Mouse (Mus musculus) forebrain, embryonic 10.5 days (tissue): ENCODE measurements around the gene Ifi47. TPM values are rescaled to one million over a fixed set of nuclear protein-coding genes. Genes with fewer than 3 reads are reported as not detected.

Experiments used
- DNase-seq: peaks from one replicate; pipeline ENCODE4 v3.0.0-alpha.2; 2017; ENCODE audit warnings: low spot score; ENCODE audit errors: extremely low spot score
- H3K27ac ChIP-seq: fragments of 300-500 bp; sonication (generic); 2 replicates; pipeline ENCODE4 v1.5.1; 2016; ENCODE audit warnings: mild to moderate bottlenecking
- H3K27me3 ChIP-seq: fragments of 300-500 bp; sonication (generic); 2 replicates; pipeline ENCODE4 v1.6.1; 2016; ENCODE audit warnings: mild to moderate bottlenecking; ENCODE audit not compliant: poor library complexity, severe bottlenecking
- H3K36me3 ChIP-seq: fragments of 300-500 bp; sonication (generic); replicated peaks from 2 replicates; pipeline ENCODE4 v1.6.1; 2016; ENCODE audit warnings: mild to moderate bottlenecking, moderate library complexity
- H3K4me1 ChIP-seq: fragments of 300-500 bp; sonication (generic); 2 replicates; pipeline ENCODE4 v1.6.1; 2016
- H3K4me3 ChIP-seq: fragments of 300-500 bp; sonication (generic); 2 replicates; pipeline ENCODE4 v1.5.1; 2016; ENCODE audit warnings: mild to moderate bottlenecking, moderate library complexity
- H3K9me3 ChIP-seq: fragments of 300-500 bp; sonication (generic); 2 replicates; pipeline ENCODE4 v1.6.1; 2016; ENCODE audit warnings: mild to moderate bottlenecking, moderate library complexity
- WGBS: fragments of 180-500 bp; shearing (Covaris S2); methylation state at CpG from one replicate; pipeline ENCODE4 v1.1.7; 2016; 5-methylcytosine and 5-hydroxymethylcytosine counted together
- polyA plus RNA-seq: library from polyadenylated mRNA; unstranded; fragments of >200 nt; fragmentation: Nextera tagmentation; extraction: Ambion mirVana; gene quantifications from 2 replicates; pipeline ENCODE4 v1.2.1, GENCODE M21; 2016

Ifi47 gene
- polyA plus RNA-seq, 1 experiment from 2014 or later, result 0.62 TPM

DNA sequence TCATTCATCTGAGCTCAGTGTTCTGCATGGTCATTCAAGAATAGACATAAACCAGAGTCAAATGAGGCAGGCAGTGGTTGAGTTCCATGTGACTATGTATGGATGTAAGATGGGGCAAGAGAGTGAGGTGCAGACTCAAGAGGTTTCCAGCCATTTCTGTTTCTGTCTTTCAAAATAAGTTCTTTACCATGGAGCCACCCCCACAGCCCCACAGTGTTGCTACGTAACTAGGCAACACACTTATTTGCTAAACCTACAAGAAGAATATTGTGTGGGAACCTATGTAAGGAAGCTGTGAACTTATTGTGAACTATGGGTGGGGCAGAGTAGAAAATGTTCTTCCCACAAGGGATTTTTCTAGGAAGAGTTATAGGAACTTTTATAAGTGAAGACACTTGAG is 6.8 kb downstream of the Ifi47 start:
- no peaks in the 10 kb centered on the region for H3K27me3 ChIP-seq
- no peaks in the 10 kb centered on the region for H3K36me3 ChIP-seq
- H3K9me3 ChIP-seq, result no peaks in the 10 kb centered on the region
- 88% methylated on average over 1 of the region's 1 CpGs for WGBS
- peaks cover 4% of the 10 kb centered on the region for H3K4me1 ChIP-seq
- DNase-seq, result no peak
- H3K4me3 ChIP-seq, result no peak overlapping the region
- H3K27ac ChIP-seq, result no peak overlapping the region

GRCm38 (mm10) chr11:49083808-49084207 is 7.4 kb downstream of the Ifi47 start:
- WGBS, result 82% methylated on average over 3 of the region's 3 CpGs
- H3K36me3 ChIP-seq, result no peaks in the 10 kb centered on the region
- H3K4me3 ChIP-seq, result no peak overlapping the region
- peaks cover 8% of the 10 kb centered on the region for H3K4me1 ChIP-seq
- H3K27me3 ChIP-seq, result no peaks in the 10 kb centered on the region
- no peaks in the 10 kb centered on the region for H3K9me3 ChIP-seq
- DNase-seq, result no peak
- no peak overlapping the region for H3K27ac ChIP-seq

- 88% methylated on average over 1 of the region's 1 CpGs for WGBS
- Histone ChIP-seq H3K4me1 (peaks cover 8% of the 10 kb centered on the region), H3K4me3 (no peak overlapping the region), H3K27ac (no peak overlapping the region), H3K9me3 (no peaks in the 10 kb centered on the region), H3K36me3 (no peaks in the 10 kb centered on the region), H3K27me3 (no peaks in the 10 kb centered on the region)
- DNase-seq, result no peak
Measured at GRCm38 (mm10) chr11:49084385-49084784, 8.0 kb downstream of the Ifi47 start.

GRCm38 (mm10) chr11:49084875-49085274 is 8.5 kb downstream of the Ifi47 start:
- Histone ChIP-seq H3K4me3 (no peak overlapping the region), H3K9me3 (no peaks in the 10 kb centered on the region), H3K4me1 (peaks cover 8% of the 10 kb centered on the region), H3K27ac (no peak overlapping the region), H3K27me3 (no peaks in the 10 kb centered on the region), H3K36me3 (no peaks in the 10 kb centered on the region)
- DNase-seq, result no peak
- WGBS, result 54% methylated on average over 3 of the region's 3 CpGs

DNA sequence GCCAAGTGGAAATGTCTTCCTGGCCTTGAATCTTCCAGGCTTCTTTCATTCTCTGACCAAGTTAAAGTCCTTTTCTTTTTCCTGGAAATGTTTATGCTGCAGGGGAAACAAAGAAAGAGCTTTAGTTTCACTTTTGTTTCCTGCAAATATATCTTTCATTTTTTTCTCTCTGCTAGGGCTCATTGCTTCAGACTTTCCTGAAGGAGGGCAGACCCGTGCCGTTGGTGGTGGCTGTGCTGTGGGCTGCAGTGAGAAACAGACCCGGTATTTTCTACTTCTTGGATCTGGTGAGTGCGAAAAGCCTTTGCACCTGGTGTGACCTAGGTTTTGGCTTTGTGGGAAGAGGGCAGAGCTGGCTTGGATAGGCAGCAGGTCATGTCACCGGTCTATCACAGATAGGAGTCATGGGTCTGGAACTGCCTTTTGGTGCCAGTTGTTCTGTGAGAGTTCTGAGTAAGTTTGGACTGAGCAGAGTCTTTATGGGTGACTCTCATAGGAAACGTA is 10.5 kb downstream of the Ifi47 start:
- Histone ChIP-seq H3K4me1 (peaks cover 8% of the 10 kb centered on the region), H3K9me3 (no peaks in the 10 kb centered on the region), H3K36me3 (no peaks in the 10 kb centered on the region), H3K27ac (no peak overlapping the region), H3K4me3 (no peak overlapping the region), H3K27me3 (no peaks in the 10 kb centered on the region)
- WGBS, result 85% methylated on average over 6 of the region's 6 CpGs
- DNase-seq, result no peak

DNA sequence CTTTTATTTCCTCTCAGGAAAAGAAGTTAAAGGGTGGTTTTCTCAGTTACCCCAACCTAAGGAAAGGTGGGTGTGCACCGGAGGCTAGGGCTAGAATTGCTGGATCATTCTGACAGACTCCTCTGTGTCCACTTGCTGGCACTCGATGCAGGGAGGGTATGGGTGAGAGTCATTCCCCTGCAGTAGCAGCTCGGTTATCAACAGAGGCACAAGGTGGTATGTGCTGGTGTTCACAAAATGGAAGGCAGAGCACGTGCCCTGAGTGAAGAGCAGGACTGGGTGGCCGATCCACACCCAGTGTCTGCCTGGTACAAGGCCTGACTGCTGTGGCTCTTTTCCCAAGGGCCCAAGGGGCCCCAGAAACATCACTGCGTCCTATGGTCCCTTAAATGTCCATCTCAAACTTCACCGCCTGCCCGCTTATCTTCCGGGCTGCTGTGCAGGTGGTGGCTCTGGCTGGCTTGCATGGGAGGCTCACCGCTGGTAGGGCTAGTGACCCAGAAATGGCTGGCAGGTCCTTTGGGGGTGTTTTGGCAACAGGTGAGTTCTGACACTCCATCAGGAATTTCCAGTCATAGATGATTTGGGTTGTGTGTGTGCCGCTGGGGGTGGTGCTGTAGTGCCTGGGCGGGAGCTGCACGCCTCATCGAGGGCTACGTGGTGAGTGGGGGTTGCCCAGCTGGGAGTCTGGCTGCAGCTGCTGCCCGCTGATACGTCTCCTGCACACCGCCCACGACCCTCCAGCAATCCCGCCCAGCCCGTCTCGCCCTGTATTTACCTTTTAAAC is 11.6 kb downstream of the Ifi47 start:
- H3K27ac ChIP-seq, result 0 out of 2 replicates have a peak overlapping the region, but pooled peaks have one; percentile 17
- no peak for DNase-seq
- H3K9me3 ChIP-seq, result no peaks in the 10 kb centered on the region
- H3K4me3 ChIP-seq, result 0 out of 2 replicates have a peak overlapping the region, but pooled peaks have one; percentile 19
- H3K4me1 ChIP-seq, result peaks cover 8% of the 10 kb centered on the region
- no peaks in the 10 kb centered on the region for H3K36me3 ChIP-seq
- 45% methylated on average over 22 of the region's 22 CpGs for WGBS
- H3K27me3 ChIP-seq, result no peaks in the 10 kb centered on the region

GRCm38 (mm10) chr11:49088990-49089652 is 12.7 kb downstream of the Ifi47 start:
- Histone ChIP-seq H3K36me3 (no peaks in the 10 kb centered on the region), H3K27me3 (no peaks in the 10 kb centered on the region), H3K9me3 (no peaks in the 10 kb centered on the region), H3K4me3 (no peak overlapping the region), H3K27ac (no peak overlapping the region), H3K4me1 (peaks cover 8% of the 10 kb centered on the region)
- no peak for DNase-seq
- WGBS, result 91% methylated on average over 5 of the region's 5 CpGs

GRCm38 (mm10) chr11:49089735-49090507 is 13.5 kb downstream of the Ifi47 start:
- no peak overlapping the region for H3K27ac ChIP-seq
- H3K36me3 ChIP-seq, result no peaks in the 10 kb centered on the region
- H3K27me3 ChIP-seq, result no peaks in the 10 kb centered on the region
- H3K4me3 ChIP-seq, result no peak overlapping the region
- DNase-seq, result no peak
- 85% methylated on average over 3 of the region's 3 CpGs for WGBS
- H3K9me3 ChIP-seq, result no peaks in the 10 kb centered on the region
- peaks cover 8% of the 10 kb centered on the region for H3K4me1 ChIP-seq

GRCm38 (mm10) chr11:49090551-49090950 is 14.2 kb downstream of the Ifi47 start:
- no peak for DNase-seq
- H3K27ac ChIP-seq, result no peak overlapping the region
- no peaks in the 10 kb centered on the region for H3K9me3 ChIP-seq
- H3K36me3 ChIP-seq, result no peaks in the 10 kb centered on the region
- no peak overlapping the region for H3K4me3 ChIP-seq
- no peaks in the 10 kb centered on the region for H3K27me3 ChIP-seq
- 92% methylated on average over 5 of the region's 5 CpGs for WGBS
- peaks cover 12% of the 10 kb centered on the region for H3K4me1 ChIP-seq

DNA sequence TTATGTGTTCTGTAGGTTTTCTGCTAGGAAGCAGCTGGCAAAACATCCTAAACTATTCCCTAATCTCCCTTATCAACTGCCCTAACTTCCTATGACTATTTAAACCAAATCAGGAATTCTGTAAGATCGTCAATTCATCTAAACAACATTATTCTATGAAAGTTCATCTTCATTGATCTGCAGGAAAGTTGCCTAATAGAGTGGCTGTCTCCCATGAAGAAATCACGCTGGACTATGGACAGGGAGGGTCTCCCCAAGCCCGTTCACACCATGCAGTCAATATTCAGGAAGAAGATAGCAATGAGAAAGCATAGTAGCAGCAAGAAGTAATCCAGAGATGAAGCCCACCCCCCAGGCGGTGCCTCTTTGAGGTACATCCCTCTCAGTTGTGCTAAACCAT is 14.8 kb downstream of the Ifi47 start:
- Histone ChIP-seq H3K36me3 (no peaks in the 10 kb centered on the region), H3K4me1 (peaks cover 12% of the 10 kb centered on the region), H3K4me3 (no peak overlapping the region), H3K27me3 (no peaks in the 10 kb centered on the region), H3K27ac (no peak overlapping the region), H3K9me3 (no peaks in the 10 kb centered on the region)
- 81% methylated on average over 4 of the region's 4 CpGs for WGBS
- DNase-seq, result no peak

DNA sequence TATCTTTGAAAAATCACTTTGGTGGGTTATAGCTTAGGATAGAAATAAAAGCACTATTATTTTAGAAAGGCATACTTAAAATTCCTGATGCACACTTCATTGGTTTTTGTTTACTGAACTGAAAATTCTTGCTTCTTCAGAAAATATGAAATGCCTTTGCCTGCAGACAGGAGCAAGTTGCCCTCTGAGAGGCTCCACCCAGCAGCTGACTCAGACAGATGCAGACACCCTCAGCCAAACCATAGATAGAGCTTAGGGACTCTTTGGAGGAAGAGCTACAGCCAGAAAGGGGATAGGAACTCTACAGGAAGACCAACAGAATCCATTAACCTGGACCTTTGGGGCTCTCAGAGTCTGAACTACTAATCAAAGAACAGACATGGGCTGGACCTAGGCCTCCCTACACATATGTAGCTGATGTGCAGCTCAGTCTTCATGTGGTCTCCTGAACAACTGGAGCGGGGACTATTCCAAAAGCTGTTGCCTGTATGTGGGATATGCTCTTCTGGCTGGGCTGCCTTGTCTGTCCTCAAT is 15.7 kb downstream of the Ifi47 start:
- Histone ChIP-seq H3K4me3 (no peak overlapping the region), H3K4me1 (peaks cover 12% of the 10 kb centered on the region), H3K36me3 (no peaks in the 10 kb centered on the region), H3K27me3 (no peaks in the 10 kb centered on the region), H3K27ac (no peak overlapping the region), H3K9me3 (no peaks in the 10 kb centered on the region)
- DNase-seq, result no peak
- 81% methylated on average over 1 of the region's 1 CpGs for WGBS

- peaks cover 12% of the 10 kb centered on the region for H3K4me1 ChIP-seq
- H3K36me3 ChIP-seq, result no peaks in the 10 kb centered on the region
- no peak overlapping the region for H3K27ac ChIP-seq
- no peak for DNase-seq
- no peak overlapping the region for H3K4me3 ChIP-seq
- H3K27me3 ChIP-seq, result no peaks in the 10 kb centered on the region
- H3K9me3 ChIP-seq, result no peaks in the 10 kb centered on the region
- 88% methylated on average over 2 of the region's 2 CpGs for WGBS
Measured at GRCm38 (mm10) chr11:49092786-49093185, 16.4 kb downstream of the Ifi47 start.
